Mouse (Mus musculus): ENCODE results near the gene Cox16. TPM values are rescaled to one million over a fixed set of nuclear protein-coding genes. Genes with fewer than 3 reads are reported as not detected.

Cox16 gene
- polyA plus RNA-seq, 1 experiment from 2014 or later = 239 TPM

- no peak for DNase-seq (ENCODE audit: low spot score)
Measured at GRCm38 (mm10) chr12:81324991-81325390, 159.9 kb downstream of the Cox16 start.

DNA sequence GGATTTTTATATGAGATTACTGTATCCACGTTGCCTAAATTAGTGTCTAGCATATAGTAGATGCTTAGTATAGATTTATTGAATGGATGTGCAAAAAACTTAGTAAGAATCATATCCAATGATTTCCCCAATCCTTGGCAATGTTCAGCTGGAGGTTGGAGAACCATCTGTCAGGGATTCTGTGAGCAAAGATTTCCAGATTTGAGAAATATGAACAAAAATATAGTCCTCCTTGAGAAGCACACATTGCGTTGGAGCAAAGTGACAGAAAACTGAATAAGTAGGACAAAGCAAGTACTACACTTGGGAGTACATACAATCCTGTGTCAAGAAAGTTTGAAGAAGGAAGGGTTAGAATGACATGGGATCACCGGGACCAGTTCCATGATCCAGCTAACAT lies 160.8 kb downstream of the Cox16 start:
- no peak for DNase-seq (ENCODE audit: low spot score)

GRCm38 (mm10) chr12:81321021-81321420 lies 163.9 kb downstream of the Cox16 start:
- no peak for DNase-seq (ENCODE audit: low spot score)

GRCm38 (mm10) chr12:81317811-81318210 lies 167.1 kb downstream of the Cox16 start:
- DNase-seq (ENCODE audit: low spot score) = no peak

DNA sequence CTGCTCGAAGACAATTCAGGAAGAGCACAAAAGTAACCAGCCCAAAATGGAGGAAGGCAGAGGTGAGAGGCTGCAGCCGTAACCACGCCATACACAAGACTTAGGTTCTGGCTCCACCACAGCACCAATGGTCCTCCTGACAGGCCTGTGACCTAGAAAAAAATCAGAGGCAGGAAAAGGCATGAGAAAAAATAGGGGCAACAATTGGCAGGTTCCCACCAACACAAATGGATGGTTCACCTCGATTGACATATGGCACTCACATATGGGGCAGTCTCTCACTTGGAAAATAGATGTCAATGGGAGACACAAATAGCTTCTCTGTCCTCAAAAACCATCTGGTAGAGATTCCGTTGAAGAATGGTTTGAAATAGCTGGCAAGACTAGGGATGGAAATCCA lies 169.0 kb downstream of the Cox16 start:
- no peak for DNase-seq (ENCODE audit: low spot score)

Other genes starting within 250 kb of the Cox16 start
- 0.03 TPM in 1 of 2 replicates, not detected in the other for gene Slc8a3, start 151.9 kb downstream of the Cox16 start, polyA plus RNA-seq (2015; fragmentation: Nextera tagmentation; extraction: Ambion mirVana)
- 0.15 and 0.39 TPM in 2 replicates for gene Gm4787, start 105.7 kb downstream of the Cox16 start, polyA plus RNA-seq (2015; fragmentation: Nextera tagmentation; extraction: Ambion mirVana)
- gene Adam4, start 63.2 kb downstream of the Cox16 start, polyA plus RNA-seq (2015; fragmentation: Nextera tagmentation; extraction: Ambion mirVana) = 0.35 and 0.36 TPM in 2 replicates
- 27.7 and 39.4 TPM in 2 replicates for gene Gm20498, start 47.8 kb upstream of the Cox16 start, polyA plus RNA-seq (2015; fragmentation: Nextera tagmentation; extraction: Ambion mirVana)
- 45.8 and 56.9 TPM in 2 replicates for gene Synj2bp, start 47.8 kb upstream of the Cox16 start, polyA plus RNA-seq (2015; fragmentation: Nextera tagmentation; extraction: Ambion mirVana)
- gene Adam21, start 83.3 kb upstream of the Cox16 start, polyA plus RNA-seq (2015; fragmentation: Nextera tagmentation; extraction: Ambion mirVana) = 0.05 and 0.07 TPM in 2 replicates
- gene Med6, start 109.9 kb upstream of the Cox16 start, polyA plus RNA-seq (2015; fragmentation: Nextera tagmentation; extraction: Ambion mirVana) = 42.4 and 44.0 TPM in 2 replicates
- 0.13 and 0.44 TPM in 2 replicates for gene Ttc9, start 146.1 kb upstream of the Cox16 start, polyA plus RNA-seq (2015; fragmentation: Nextera tagmentation; extraction: Ambion mirVana)

Data from thymus, postnatal 0 days (tissue).